Mouse (Mus musculus): Measurements from ENCODE around the gene Zcchc9. TPM values are rescaled to one million over a fixed set of nuclear protein-coding genes. Genes with fewer than 3 reads are reported as not detected.
"Not testable (repeated sequence)": the region's sequence is repeated elsewhere in the genome, so short reads cannot be mapped to it uniquely, and the experiment has no call there.

Zcchc9 gene
- total RNA-seq, 2 experiments from 2014 or later = 18.2 to 18.6 TPM

DNA sequence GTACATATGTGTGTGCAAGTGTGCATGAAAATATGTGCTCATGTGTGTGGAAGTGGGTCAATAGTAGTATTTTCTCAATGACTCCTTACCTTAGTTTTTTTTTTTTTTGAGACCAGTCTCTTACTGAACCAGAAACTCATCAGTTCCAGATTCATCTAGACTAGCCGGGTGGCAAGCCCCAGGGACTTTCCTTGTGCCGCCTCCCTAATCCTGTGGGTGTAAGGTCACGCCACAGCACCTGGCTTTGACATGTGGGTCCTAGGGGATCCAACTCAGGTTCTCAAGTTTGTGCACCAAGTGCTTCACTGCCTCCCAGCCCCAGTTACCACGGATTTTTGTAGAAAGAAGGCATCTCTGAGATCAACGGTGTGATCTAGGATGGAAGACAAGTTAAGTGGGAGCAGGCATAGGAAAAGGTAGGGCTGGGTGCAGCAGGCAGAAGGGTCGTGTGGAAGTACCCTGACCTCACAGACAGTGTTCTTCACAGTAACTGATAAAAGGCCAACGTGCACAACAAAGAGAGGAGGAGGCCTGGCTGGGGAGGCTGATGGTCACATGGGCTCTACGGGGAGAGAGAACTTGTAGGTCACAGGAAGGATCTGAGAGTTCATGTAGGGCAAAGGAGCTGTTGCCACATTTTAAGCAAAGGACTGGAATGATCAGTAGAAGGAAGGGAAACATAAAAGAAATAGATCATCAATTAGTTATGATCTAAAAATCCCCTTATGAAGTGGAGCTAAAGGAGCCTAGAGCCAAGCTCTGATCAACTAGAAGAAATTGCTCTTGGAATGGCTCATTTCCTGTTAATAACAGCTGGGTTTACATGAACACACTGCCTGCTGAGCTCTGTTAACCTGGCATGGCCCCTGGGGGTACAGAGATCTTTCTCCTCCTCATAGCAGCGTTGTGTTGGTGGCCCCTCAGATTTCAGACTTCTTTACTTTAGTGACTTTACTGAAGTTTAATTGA, 38.5 kb downstream of the Zcchc9 start:
- intact Hi-C loops (cut with DNase I) = no loop called here
- no peak for DNase-seq (ENCODE audit: low spot score in 2 of 2)

DNA sequence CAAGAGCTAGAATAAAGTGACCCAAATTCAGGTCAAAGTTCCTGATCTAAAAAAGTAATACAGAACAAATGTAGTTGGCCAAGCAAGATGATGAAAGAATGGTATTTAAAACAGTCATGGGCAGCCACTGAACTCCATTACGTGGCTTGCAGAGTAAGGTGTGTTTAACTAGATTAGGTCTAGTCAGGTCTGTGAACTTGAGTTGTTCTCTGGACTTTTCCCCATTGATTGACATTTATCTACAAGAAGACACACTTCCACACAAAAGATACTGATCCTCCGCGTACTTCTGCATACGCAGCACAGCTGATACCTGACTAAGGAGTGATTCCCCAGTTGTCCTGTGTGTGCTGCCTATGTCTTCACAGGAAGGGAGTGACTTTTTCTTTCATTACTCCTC, 41.9 kb downstream of the Zcchc9 start:
- intact Hi-C loops (cut with DNase I) = no loop called here
- no peak for DNase-seq (ENCODE audit: low spot score in 2 of 2)

GRCm38 (mm10) chr13:91763654-91764053, 43.9 kb downstream of the Zcchc9 start:
- intact Hi-C loops (cut with DNase I); DNase-seq (ENCODE audit: low spot score in 2 of 2): not testable (repeated sequence)

DNA sequence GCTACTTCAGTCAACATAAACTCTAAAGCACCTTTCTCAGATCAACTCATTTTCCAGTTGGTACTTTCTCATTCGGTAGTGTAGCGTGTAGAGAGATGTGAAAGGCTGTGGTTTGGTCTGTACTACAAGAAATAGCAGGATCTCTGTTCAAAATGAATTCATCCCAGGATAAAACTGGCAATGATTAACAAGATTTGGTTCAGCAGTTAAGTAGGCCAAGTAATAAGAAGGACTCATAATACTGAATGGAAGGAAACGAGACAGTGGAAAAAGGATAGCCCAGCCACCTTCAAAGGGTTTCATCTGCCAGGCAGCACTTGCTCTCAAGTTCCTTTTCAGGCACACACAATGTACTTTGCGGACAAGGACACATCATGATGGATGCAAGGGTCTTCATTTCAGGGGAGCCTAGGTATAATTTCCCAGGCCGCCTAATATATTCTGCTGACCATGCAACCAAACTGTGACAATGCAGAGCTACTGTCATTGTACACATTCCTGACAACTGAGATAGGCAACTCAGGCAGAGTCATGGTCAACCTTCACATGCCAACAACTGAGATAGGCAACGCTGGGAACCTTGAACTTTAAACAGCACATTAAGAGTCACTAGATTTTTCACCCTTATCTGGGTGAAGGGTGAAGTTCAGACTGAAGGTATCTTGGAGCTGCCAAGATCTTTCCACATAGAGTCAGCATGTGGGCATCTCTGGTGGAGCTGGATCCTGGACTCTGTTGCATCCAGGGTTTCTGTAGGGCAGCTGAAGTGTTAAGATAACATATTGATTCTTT, 45.7 kb downstream of the Zcchc9 start:
- no peak for DNase-seq (ENCODE audit: low spot score in 2 of 2)
- intact Hi-C loops (cut with DNase I) = no loop called here

GRCm38 (mm10) chr13:91760302-91761050, 47.0 kb downstream of the Zcchc9 start:
- no peak for DNase-seq (ENCODE audit: low spot score in 2 of 2)
- intact Hi-C loops (cut with DNase I) = no loop called here

DNA sequence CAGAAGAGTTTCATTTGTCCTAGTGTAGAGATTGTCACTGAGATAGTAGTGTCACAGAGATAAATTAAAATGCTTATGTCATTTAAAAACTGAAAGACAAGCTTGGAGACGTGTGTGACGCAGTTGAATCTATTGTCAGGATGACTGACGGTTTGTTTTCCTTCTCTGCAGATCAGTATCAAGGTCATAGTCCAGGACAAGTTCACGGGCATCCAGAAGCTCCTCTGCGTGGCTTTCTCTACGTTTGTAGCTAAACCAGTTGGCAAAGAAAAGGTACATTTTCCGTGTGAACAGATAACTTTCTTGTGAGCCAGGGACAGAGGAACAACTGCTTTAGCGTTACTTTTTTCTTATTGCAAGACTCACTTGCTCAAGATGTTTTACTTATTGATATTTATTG, 47.7 kb downstream of the Zcchc9 start:
- no peak for DNase-seq (ENCODE audit: low spot score in 2 of 2)
- intact Hi-C loops (cut with DNase I) = no loop called here

GRCm38 (mm10) chr13:91758316-91759048, 49.0 kb downstream of the Zcchc9 start:
- intact Hi-C loops (cut with DNase I) = no loop called here
- no peak for DNase-seq (ENCODE audit: low spot score in 2 of 2)

DNA sequence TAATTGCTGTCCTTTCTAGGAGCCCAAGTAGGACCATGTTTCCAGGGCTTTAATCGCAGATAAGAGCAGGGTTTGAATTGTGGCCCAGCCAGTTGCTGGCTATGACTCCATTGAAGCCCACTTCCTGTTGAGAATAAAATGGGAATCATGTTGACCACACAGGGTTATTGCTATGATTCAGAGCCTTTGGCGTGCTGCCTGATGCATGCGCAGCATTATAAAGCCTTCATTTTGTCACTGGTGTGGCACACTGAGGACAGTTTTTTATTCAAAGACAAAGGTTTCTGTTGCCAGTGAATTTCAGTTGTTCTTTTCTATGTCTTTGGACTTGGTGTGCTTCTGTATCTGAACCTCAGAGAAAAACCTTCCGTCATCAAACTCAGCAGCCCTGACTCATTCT, 51.3 kb downstream of the Zcchc9 start:
- intact Hi-C loops (cut with DNase I) = no loop called here

DNA sequence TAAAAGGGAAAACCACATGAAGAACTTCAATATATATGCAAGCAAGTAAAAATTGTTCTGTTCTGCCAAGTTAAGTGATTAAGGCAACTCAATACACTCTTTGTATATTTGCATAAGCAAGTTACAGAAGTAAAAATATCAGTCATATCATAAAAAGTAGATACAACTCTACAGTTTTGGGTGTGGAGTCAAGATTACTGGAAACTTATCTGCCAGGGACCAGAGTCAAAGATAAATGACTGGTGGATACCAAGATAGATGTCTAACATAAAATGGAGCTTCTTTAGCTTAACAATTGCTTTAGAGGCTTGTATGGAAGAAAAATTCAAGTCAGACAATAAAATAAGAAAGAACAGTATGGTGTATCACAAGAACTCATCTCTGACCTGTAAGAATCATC, 52.7 kb downstream of the Zcchc9 start:
- intact Hi-C loops (cut with DNase I) = no loop called here
- no peak for DNase-seq (ENCODE audit: low spot score in 2 of 2)

More for the DNA sequence above, 51.3 kb downstream of the Zcchc9 start:
- DNase-seq (ENCODE audit: low spot score in 2 of 2) = no peak

DNA sequence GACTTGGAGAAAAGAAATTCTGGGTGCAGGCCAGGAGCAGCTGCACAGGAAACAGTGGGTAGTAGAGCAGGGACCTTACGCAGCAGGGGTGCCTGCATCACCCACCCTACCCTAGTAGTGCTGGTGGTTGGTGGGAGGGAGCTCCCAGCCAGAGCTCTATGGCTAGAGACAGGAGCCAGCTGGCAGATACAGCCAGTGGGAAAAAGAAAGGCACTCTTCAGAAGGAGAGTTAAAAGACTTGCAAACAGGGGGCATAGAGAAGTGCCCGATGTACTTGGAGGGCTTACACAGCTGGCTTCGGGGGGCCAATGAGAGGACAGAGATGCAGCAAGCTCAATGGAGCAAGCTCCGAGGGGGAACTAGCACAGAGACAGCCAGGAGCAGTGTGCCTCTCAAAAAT, 53.8 kb downstream of the Zcchc9 start:
- intact Hi-C loops (cut with DNase I) = no loop called here
- DNase-seq (ENCODE audit: low spot score in 2 of 2) = no peak

DNA sequence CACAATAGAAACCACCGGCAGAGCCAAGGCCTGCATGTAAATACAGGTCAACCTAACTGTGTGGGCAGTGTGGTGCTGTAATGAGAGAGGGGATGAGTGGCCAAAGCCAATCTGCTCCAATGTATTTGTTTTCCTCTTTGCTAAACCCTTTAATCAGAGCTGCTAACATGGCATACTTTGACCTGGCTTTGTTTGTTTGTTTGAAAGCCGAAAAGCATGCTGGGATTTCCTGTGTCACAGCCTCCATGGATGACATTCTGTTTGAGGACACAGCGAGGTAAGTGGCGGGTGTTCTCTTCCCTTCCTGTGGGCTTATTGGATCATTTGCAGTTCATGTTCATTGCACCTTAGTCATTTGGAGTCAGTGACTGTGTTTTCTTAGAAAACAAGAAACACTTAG, 57.5 kb downstream of the Zcchc9 start:
- DNase-seq (ENCODE audit: low spot score in 2 of 2) = no peak
- intact Hi-C loops (cut with DNase I) = no loop called here

GRCm38 (mm10) chr13:91748401-91748800, 59.1 kb downstream of the Zcchc9 start:
- no peak for DNase-seq (ENCODE audit: low spot score in 2 of 2)
- intact Hi-C loops (cut with DNase I) = no loop called here

Small RNAs within 50 kb of the gene (microRNA-seq; reads per million reads assigned to microRNA genes)
- gene Gm27656 = 0 reads per million in 2 experiments

Other genes with a start within 250 kb of the Zcchc9 start
- gene Acot12, start 66.2 kb downstream of the Zcchc9 start, total RNA-seq (2021) = under 1 TPM; 0.15 to 0.27 TPM
- gene Ckmt2, start 69.2 kb upstream of the Zcchc9 start, total RNA-seq (2021) = not detected

Measured in left cerebral cortex, postnatal 14 days (tissue).